Mouse (Mus musculus) kidney, postnatal 0 days (tissue): ENCODE results near the gene Snrnp35. TPM values are rescaled to one million over a fixed set of nuclear protein-coding genes. Genes with fewer than 3 reads are reported as not detected.

Experiments used
- ATAC-seq: fragments of 200-750 bp; cut with Nextera tagmentation; replicated peaks from 2 replicates; pipeline ENCODE4 v1.8.0; 2017; ENCODE audit warnings: low read depth, moderate number of reproducible peaks, moderate TSS enrichment, moderate library complexity; ENCODE audit not compliant: low FRiP score
- DNase-seq: peaks from one replicate; pipeline ENCODE4 v3.0.0-alpha.2; 2016; ENCODE audit warnings: low spot score
- H3K27ac ChIP-seq: fragments of 300-500 bp; sonication (generic); 2 replicates; pipeline ENCODE4 v1.5.1; 2014; ENCODE audit warnings: mild to moderate bottlenecking
- H3K27me3 ChIP-seq: fragments of 300-500 bp; sonication (generic); 2 replicates; pipeline ENCODE4 v1.6.1; 2014; ENCODE audit warnings: low read length, mixed read lengths; ENCODE audit not compliant: insufficient read depth
- H3K36me3 ChIP-seq: fragments of 300-500 bp; sonication (generic); 2 replicates; pipeline ENCODE4 v1.6.1; 2014; ENCODE audit warnings: low read length, mixed read lengths; ENCODE audit not compliant: insufficient read depth
- H3K4me1 ChIP-seq: fragments of 300-500 bp; sonication (generic); replicated peaks from 2 replicates; pipeline ENCODE4 v1.6.1; 2014; ENCODE audit warnings: antibody characterized with exemption, low read length, mixed read lengths; ENCODE audit not compliant: insufficient read depth
- H3K4me2 ChIP-seq: fragments of 300-500 bp; sonication (generic); 2 replicates; pipeline ENCODE4 v1.6.1; 2014; ENCODE audit warnings: mild to moderate bottlenecking, low read length, moderate library complexity, mixed read lengths
- H3K4me3 ChIP-seq: fragments of 300-500 bp; sonication (generic); replicated peaks from 2 replicates; pipeline ENCODE4 v1.5.1; 2014; ENCODE audit warnings: low read depth, low read length
- H3K9ac ChIP-seq: fragments of 300-500 bp; sonication (generic); 2 replicates; pipeline ENCODE4 v1.6.1; 2014; ENCODE audit warnings: low read depth, low read length
- H3K9me3 ChIP-seq: fragments of 300-500 bp; sonication (generic); replicated peaks from 2 replicates; pipeline ENCODE4 v1.6.1; 2016; ENCODE audit warnings: low read length, inconsistent platforms, mixed read lengths
- CTCF ChIP-seq: IDR thresholded peaks from 2 replicates; pipeline ENCODE4 v1.5.1; 2016; ENCODE audit warnings: antibody characterized with exemption, low read depth, mild to moderate bottlenecking, moderate library complexity
- WGBS: fragments of 180-500 bp; shearing (Covaris S2); extraction: QIAGEN DNeasy Blood & Tissue Kit; methylation state at CpG from one replicate; pipeline ENCODE4 v1.1.7; 2014; 5-methylcytosine and 5-hydroxymethylcytosine counted together
- polyA plus RNA-seq: library from polyadenylated mRNA; unstranded; fragments of >200 nt; fragmentation: Nextera tagmentation; extraction: Ambion mirVana; gene quantifications from 2 replicates; pipeline ENCODE4 v1.2.1, GENCODE M21; 2015

Gene Snrnp35
- polyA plus RNA-seq, 1 experiment from 2014 or later: 17.1 TPM

DNA sequence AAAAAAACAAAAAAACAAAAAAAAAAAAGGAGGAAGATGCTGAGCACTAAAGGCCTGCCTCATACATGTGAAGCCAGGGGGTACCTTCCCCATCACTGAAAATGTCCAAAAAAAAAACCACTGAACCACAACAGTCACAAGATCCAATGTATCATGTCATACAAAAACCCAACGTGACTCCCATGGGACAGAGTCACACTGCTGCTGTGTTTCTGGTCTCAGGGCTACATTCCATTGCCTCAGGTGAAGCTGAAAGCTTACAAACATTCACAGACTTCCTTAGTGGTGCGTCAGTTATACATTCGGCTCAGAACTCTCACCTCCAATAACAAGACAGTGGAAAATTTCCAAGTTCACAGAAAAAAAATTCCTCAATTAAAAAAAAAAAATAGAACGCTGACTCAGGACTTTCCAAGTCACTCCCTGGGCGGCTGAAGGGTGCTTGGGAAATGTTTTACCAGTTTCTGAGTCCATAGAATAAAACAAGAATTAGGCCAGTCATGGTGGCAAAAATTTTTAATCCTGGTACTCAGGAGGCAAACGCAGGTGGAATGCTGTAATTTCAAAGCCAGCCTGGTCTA is 12.3 kb upstream of the Snrnp35 start:
- Histone ChIP-seq H3K36me3 (peaks cover 16% of the 10 kb centered on the region), H3K27ac (no peak overlapping the region), H3K4me1 (no peaks in the 10 kb centered on the region), H3K4me3 (no peak overlapping the region), H3K9me3 (no peaks in the 10 kb centered on the region), H3K4me2 (no peak overlapping the region), H3K9ac (no peak overlapping the region), H3K27me3 (no peaks in the 10 kb centered on the region)
- no peak; the same call in 1 of the 2 replicates for ATAC-seq
- no peak for TF ChIP-seq CTCF
- WGBS: 61% methylated on average over 6 of the region's 6 CpGs
- DNase-seq: no peak

DNA sequence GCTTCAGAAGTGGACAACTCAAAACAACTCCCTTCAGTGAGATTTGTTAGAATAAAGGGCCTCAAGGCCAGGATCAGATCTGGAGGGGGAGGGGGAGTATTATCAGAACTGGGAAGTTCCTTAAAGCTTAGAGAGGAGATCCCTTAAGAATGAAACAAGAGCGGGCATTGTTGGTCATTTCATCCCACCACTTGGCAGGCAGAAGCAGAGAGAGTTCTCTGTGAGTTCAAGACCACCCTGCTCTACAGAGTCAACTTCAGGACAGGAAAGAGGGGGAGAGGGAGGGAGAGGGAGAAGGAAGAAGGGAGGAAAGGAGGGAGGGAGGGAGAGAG is 4.1 kb upstream of the Snrnp35 start:
- no peak for TF ChIP-seq CTCF

DNA sequence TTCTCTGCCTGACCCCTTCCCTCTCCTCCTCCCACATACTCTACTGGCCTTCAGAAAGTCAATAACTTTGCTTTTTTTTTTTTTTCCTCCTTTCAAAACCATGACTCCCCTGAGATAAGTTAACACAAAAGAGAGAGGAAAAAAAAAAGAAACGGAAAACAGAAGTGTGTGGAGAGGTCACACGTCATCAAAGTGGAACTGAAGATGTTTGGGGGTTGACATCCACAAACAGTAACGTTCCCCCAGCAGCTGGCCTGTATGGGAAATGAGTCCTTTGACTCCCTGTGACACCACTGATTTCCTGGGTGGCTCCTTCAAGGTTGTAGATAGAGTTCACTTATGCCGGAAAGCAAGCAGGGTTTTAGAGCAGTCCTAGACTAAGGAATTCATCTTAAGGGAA is 2.8 kb upstream of the Snrnp35 start:
- no peak for DNase-seq
- H3K27ac ChIP-seq: no peak overlapping the region
- no peak for TF ChIP-seq CTCF
- WGBS: 47% methylated on average over 4 of the region's 4 CpGs
- H3K4me1 ChIP-seq: peaks cover 11% of the 10 kb centered on the region
- no peak overlapping the region for H3K4me3 ChIP-seq
- H3K36me3 ChIP-seq: no peaks in the 10 kb centered on the region
- no peak overlapping the region for H3K9ac ChIP-seq
- ATAC-seq: no peak
- no peaks in the 10 kb centered on the region for H3K9me3 ChIP-seq
- no peaks in the 10 kb centered on the region for H3K27me3 ChIP-seq
- no peak overlapping the region for H3K4me2 ChIP-seq

More for the DNA sequence above, 4.1 kb upstream of the Snrnp35 start:
- peak overlapping the region; percentile 82 for H3K27ac ChIP-seq
- DNase-seq (peak; percentile 67), ATAC-seq (no peak)
- no peaks in the 10 kb centered on the region for H3K9me3 ChIP-seq
- no peaks in the 10 kb centered on the region for H3K36me3 ChIP-seq
- WGBS: 63% methylated on average over 1 of the region's 1 CpGs
- H3K27me3 ChIP-seq: no peaks in the 10 kb centered on the region
- no peak overlapping the region for H3K9ac ChIP-seq
- no peak overlapping the region for H3K4me2 ChIP-seq
- H3K4me3 ChIP-seq: 0 out of 2 replicates have a peak overlapping the region, but pooled peaks have one; percentile 79
- H3K4me1 ChIP-seq: peaks cover 4% of the 10 kb centered on the region; the same call in 1 of the 2 replicates

DNA sequence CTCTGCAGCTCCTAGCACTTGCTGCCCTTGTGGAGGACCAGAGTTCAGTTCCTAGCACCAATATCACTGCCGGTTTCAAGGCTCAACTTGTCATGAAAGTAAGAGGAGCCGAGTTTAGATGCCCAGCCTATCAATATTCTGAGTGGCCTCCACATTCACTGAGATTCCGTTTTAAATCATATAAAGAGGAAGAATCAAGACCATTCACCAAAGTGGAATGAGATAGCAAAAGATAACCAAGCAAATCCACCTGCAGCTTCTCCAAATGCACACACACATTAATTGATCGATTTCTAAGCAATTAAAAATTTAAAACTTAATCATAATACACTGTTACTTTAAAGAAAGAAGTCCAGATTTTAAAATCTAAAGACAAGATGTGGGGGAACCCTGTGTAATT is 1.2 kb upstream of the Snrnp35 start:
- Histone ChIP-seq H3K27ac (no peak overlapping the region), H3K27me3 (no peaks in the 10 kb centered on the region), H3K4me3 (no peak overlapping the region), H3K9me3 (no peaks in the 10 kb centered on the region), H3K36me3 (no peaks in the 10 kb centered on the region), H3K4me1 (peaks cover 11% of the 10 kb centered on the region), H3K9ac (no peak overlapping the region), H3K4me2 (no peak overlapping the region)
- WGBS: 90% methylated on average over 4 of the region's 4 CpGs
- TF ChIP-seq CTCF: no peak
- no peak for ATAC-seq
- no peak for DNase-seq

DNA sequence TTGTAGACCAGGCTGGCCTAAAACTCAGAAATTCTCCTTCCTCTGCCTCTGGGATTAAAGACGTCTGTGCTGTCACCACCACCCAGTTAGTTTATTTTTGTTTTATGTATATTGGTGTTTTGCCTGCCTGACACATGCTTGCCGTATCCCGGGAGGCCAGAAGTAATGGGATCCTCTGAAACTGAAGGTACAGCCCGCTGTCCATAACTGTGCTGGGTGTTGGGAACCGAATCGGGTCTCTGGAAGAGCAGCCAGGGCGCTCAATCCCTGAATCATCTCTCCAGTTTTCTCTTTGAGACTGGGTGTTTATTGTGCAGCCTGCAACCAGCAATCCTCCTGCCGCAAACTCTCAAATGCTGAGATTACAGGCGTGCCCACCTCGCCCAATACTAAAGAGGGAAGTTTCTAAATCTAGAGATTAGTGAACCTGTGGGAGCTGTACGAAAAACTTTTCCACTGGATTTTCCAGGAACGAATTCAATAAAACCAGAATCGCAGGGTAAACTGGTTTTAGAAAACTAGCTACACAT is 433 bp upstream of the Snrnp35 start:
- Histone ChIP-seq H3K27me3 (no peaks in the 10 kb centered on the region), H3K9me3 (no peaks in the 10 kb centered on the region), H3K4me2 (peak overlapping the region; percentile 51), H3K9ac (peak overlapping the region; percentile 84), H3K36me3 (no peaks in the 10 kb centered on the region), H3K4me1 (peaks cover 11% of the 10 kb centered on the region), H3K4me3 (peak overlapping the region; percentile 66), H3K27ac (peak overlapping the region; percentile 98)
- TF ChIP-seq CTCF: no peak
- WGBS: 1% methylated on average over 13 of the region's 13 CpGs
- no peak for DNase-seq
- ATAC-seq: no peak

DNA sequence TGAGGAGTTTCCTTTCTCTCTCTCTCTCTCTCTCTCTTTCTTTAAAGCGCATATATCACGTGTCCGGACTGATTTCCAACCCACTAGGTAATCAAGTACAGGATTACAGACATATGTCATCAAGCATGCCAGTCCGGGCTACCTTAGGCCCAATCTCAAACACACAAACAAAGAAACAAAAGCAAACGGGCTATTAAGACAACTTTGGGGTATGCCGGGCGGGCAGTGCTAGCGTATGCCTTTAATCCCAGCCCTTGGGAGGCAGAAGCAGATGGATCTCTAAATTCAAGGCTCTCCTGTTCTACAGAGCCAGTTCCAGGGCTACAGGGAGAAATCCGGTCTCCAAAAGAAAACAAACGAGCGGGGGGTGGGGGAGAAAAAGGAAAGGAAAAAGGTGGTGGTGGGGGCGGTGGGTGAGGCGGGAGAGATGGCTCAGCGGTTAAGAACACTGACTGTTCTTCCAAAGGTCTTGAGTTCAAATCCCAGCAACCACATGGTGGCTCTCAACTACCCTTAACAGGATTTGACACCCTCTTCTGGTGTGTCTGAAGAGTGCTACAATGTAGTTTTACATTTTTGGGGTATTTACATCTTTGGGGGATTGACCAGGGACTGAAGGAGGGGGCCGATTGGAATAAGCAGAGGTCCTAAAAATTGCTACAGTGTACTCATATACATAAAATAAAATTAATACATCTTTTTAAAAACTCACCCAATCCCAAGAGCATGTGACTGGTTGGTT is 892 bp downstream of the Snrnp35 start:
- Histone ChIP-seq H3K9me3 (no peaks in the 10 kb centered on the region), H3K27ac (peak overlapping the region; percentile 98), H3K4me3 (peak overlapping the region; percentile 66), H3K27me3 (no peaks in the 10 kb centered on the region), H3K9ac (peak overlapping the region; percentile 84), H3K36me3 (no peaks in the 10 kb centered on the region), H3K4me2 (peak overlapping the region; percentile 51), H3K4me1 (peaks cover 7% of the 10 kb centered on the region; the same call in 1 of the 2 replicates)
- DNase-seq: no peak
- peak; percentile 41 for ATAC-seq
- peak; percentile 27; the same call in 1 of the 2 replicates for TF ChIP-seq CTCF
- 6% methylated on average over 15 of the region's 15 CpGs for WGBS
